9 mouse cellular contexts compared by ENCODE assay signal in genomic region chr7:29305263-29305988, GRCm38 (mm10). TPM values are rescaled to one million over a fixed set of nuclear protein-coding genes. Genes with fewer than 3 reads are reported as not detected.
DNase-seq lines count a peak whose midpoint lies in the region; ATAC-seq and TF ChIP-seq lines count a peak whose summit lies in the region.
"Had no signal": no experiment of that assay in that cellular context is flagged by ENCODE, and none has a peak within 500 bp of the region (broad histone marks: within the 10 kb centered on the region; RNA-seq: fewer than 3 reads in every experiment).

No protein-coding gene starts in this region.

- no peak for ATAC-seq in forebrain, embryonic 12.5 days (ENCODE audit: low FRiP score)
- no peak for ATAC-seq in liver, embryonic 13.5 days (ENCODE audit: low read depth)
- ATAC-seq in megakaryocyte progenitor cell, adult 5-6 weeks (replicated peaks; ENCODE audit: poor library complexity) = no peak

- H3K36me3 ChIP-seq in E14TG2a.4 (ENCODE audit: insufficient read depth, low read length) = no peaks in the 10 kb centered on the region
- H3K36me3 ChIP-seq in forebrain, embryonic 12.5 days (replicated peaks) = peaks cover 7% of the 10 kb centered on the region; the same call in 1 of the 2 replicates
- H3K36me3 ChIP-seq in liver, embryonic 13.5 days = no peaks in the 10 kb centered on the region

- no peak for TF ChIP-seq CTCF in E14TG2a.4 (conservative IDR thresholded peaks at IDR 0.05; ENCODE audit: low read length)

- H3K27ac ChIP-seq in forebrain, embryonic 12.5 days = peak overlapping the region; percentile 90
- H3K27ac ChIP-seq in liver, embryonic 13.5 days = no peak overlapping the region

- peaks cover 30% of the 10 kb centered on the region for H3K27me3 ChIP-seq in E14TG2a.4 (ENCODE audit: insufficient read depth, low read length)
- H3K27me3 ChIP-seq in forebrain, embryonic 12.5 days = no peaks in the 10 kb centered on the region
- H3K27me3 ChIP-seq in liver, embryonic 13.5 days = peaks cover 81% of the 10 kb centered on the region

- no peaks in the 10 kb centered on the region for H3K9me3 ChIP-seq in E14TG2a.4 (ENCODE audit: low read length)
- H3K9me3 ChIP-seq in forebrain, embryonic 12.5 days = no peaks in the 10 kb centered on the region
- H3K9me3 ChIP-seq in liver, embryonic 13.5 days (replicated peaks) = no peaks in the 10 kb centered on the region

- peaks cover 72% of the 10 kb centered on the region for H3K4me1 ChIP-seq in E14TG2a.4 (replicated peaks; ENCODE audit: low read depth, low read length)
- H3K4me1 ChIP-seq in forebrain, embryonic 12.5 days = peaks cover 62% of the 10 kb centered on the region
- peaks cover 60% of the 10 kb centered on the region for H3K4me1 ChIP-seq in liver, embryonic 13.5 days (replicated peaks)

- H3K9ac ChIP-seq in forebrain, embryonic 12.5 days = peak overlapping the region; percentile 88
- no peak overlapping the region for H3K9ac ChIP-seq in liver, embryonic 13.5 days

- 15% methylated on average over 9 of the region's 9 CpGs for WGBS in forebrain, embryonic 12.5 days
- 34% methylated on average over 9 of the region's 9 CpGs for WGBS in liver, embryonic 13.5 days (ENCODE audit: insufficient replicate concordance)

- peak overlapping the region; percentile 94 for H3K4me2 ChIP-seq in forebrain, embryonic 12.5 days
- H3K4me2 ChIP-seq in liver, embryonic 13.5 days = peak overlapping the region; percentile 80

- H3K4me3 ChIP-seq in E14TG2a.4 (replicated peaks; ENCODE audit: low read length) = peak overlapping the region; percentile 92
- H3K4me3 ChIP-seq in forebrain, embryonic 12.5 days (replicated peaks) = peak overlapping the region; percentile 77
- H3K4me3 ChIP-seq in liver, embryonic 13.5 days (replicated peaks) = peak overlapping the region; percentile 56

- DNase-seq in heart, adult 11 months = peak; percentile 89
- no peak for DNase-seq in heart, adult 9 months (ENCODE audit: low spot score in 2 of 2)
- no peak for DNase-seq in liver, embryonic 13.5 days
- DNase-seq in adrenal gland, postnatal 4 days (ENCODE audit: low spot score in 2 of 2) = no peak
- DNase-seq in embryo, embryonic 10 days (ENCODE audit: low spot score) = no peak

RNA-seq across cellular contexts. Expression of gene Dpf1, which starts 1.7 kb away (rescaled TPM):
- 118 and 147 TPM in 2 replicates for polyA plus RNA-seq in forebrain, embryonic 12.5 days (2016; fragmentation: Nextera tagmentation; extraction: Ambion mirVana)
- 1.7 and 2.3 TPM in 2 replicates for polyA plus RNA-seq in liver, embryonic 13.5 days (2015; fragmentation: Nextera tagmentation; extraction: Ambion mirVana)
- total RNA-seq in megakaryocyte progenitor cell, adult 5-6 weeks (2015) = 0.05 and 0.73 TPM in 2 replicates
- 0.10 TPM in 1 of 2 replicates, not detected in the other for total RNA-seq in megakaryocyte progenitor cell, adult 5-6 weeks (2017)
- total RNA-seq in adrenal gland, postnatal 4 days (2021) = 1 to 10 TPM; 5.0 to 5.7 TPM

RNA-seq across cellular contexts. Expression of gene Ppp1r14a, which starts 16.3 kb away (rescaled TPM):
- 14.8 and 16.5 TPM in 2 replicates for polyA plus RNA-seq in forebrain, embryonic 12.5 days (2016; fragmentation: Nextera tagmentation; extraction: Ambion mirVana)
- 3.2 and 3.6 TPM in 2 replicates for polyA plus RNA-seq in liver, embryonic 13.5 days (2015; fragmentation: Nextera tagmentation; extraction: Ambion mirVana)
- total RNA-seq in megakaryocyte progenitor cell, adult 5-6 weeks (2015) = not detected in 2 replicates
- total RNA-seq in megakaryocyte progenitor cell, adult 5-6 weeks (2017) = 1.1 TPM in 1 of 2 replicates, not detected in the other
- 10 to 100 TPM; 14.3 to 15.0 TPM for total RNA-seq in adrenal gland, postnatal 4 days (2021)

RNA-seq across cellular contexts. Expression of gene Spint2, which starts 23.7 kb away (rescaled TPM):
- polyA plus RNA-seq in forebrain, embryonic 12.5 days (2016; fragmentation: Nextera tagmentation; extraction: Ambion mirVana) = 42.2 and 45.0 TPM in 2 replicates
- polyA plus RNA-seq in liver, embryonic 13.5 days (2015; fragmentation: Nextera tagmentation; extraction: Ambion mirVana) = 24.9 and 25.2 TPM in 2 replicates
- 60.8 and 62.8 TPM in 2 replicates for total RNA-seq in megakaryocyte progenitor cell, adult 5-6 weeks (2015)
- total RNA-seq in megakaryocyte progenitor cell, adult 5-6 weeks (2017) = 21.2 and 34.1 TPM in 2 replicates
- 10 to 100 TPM; 46.1 to 85.1 TPM for total RNA-seq in adrenal gland, postnatal 4 days (2021)

RNA-seq across cellular contexts. Expression of gene 2200002D01Rik, which starts 57.2 kb away (rescaled TPM):
- 0.76 and 1.4 TPM in 2 replicates for polyA plus RNA-seq in forebrain, embryonic 12.5 days (2016; fragmentation: Nextera tagmentation; extraction: Ambion mirVana)
- 3.1 and 4.4 TPM in 2 replicates for polyA plus RNA-seq in liver, embryonic 13.5 days (2015; fragmentation: Nextera tagmentation; extraction: Ambion mirVana)
- total RNA-seq in megakaryocyte progenitor cell, adult 5-6 weeks (2015) = 0.20 TPM in 1 of 2 replicates, not detected in the other
- 1.4 TPM in 1 of 2 replicates, not detected in the other for total RNA-seq in megakaryocyte progenitor cell, adult 5-6 weeks (2017)
- 1 to 10 TPM; 2.4 to 4.5 TPM for total RNA-seq in adrenal gland, postnatal 4 days (2021)
- polyA plus RNA-seq: erythroblast, embryonic 14.5 days had no signal

Comparison
In these comparisons a context has a peak if more than half of its experiments do, and no peak if none do; other contexts are left out.
1. RNA of gene Ppp1r14a, which starts 16.3 kb away (total RNA-seq): 14.3 to 15.0 TPM in adrenal gland, postnatal 4 days; 1.1 TPM in megakaryocyte progenitor cell, adult 5-6 weeks; every median in the first group is over 4 times any median in the second.
2. Peak in every context shown above with its lines, with median percentiles within 50 percentile points of each other: H3K4me3 ChIP-seq.